Mouse (Mus musculus) cerebellum, adult 18-20 months (tissue): ENCODE measurements around the gene Ddx19b.

Experiments
- DNase-seq, 2 experiments: peaks; one replicate each; pipeline ENCODE4 v3.0.0; 2021

Gene Ddx19b

DNA sequence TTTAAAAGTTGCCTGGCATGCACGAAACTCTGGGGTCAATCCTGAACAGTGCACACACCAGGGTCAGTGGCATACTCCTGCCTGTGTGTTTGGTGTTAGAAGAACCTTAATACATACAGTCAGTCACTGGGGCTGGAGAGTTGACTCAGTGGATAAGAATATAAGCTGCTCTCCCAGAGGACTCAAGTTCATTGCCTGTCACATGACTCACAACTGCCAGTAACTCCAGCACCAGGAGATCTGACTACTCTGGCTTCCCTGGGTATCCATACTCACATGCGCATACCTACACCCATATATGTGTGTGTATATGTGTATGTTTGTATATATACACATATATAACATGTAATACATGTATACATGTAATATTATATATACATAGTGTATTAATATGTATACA is 68.5 kb downstream of the Ddx19b start:
- no peak for DNase-seq

DNA sequence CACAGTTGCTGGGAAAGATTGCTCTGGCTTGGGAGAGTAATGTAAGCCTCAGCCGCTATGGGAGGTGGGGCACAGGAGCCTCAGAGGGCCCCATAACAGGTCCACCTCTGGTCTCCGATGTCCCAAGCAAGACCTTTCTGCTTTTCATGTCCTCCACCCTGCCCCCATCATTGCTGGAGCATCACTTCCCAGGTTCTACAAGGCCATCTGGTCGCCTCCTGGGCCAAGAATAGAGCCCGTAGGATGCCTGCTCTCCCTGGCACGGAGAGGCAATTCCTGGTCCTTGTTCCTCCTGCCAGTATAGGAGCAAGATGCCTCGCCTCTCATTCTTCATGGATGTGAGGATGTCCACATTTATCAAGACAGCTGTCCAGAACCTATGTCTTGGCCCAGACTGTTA is 71.6 kb downstream of the Ddx19b start:
- DNase-seq, result peak; percentile 92 to 97

DNA sequence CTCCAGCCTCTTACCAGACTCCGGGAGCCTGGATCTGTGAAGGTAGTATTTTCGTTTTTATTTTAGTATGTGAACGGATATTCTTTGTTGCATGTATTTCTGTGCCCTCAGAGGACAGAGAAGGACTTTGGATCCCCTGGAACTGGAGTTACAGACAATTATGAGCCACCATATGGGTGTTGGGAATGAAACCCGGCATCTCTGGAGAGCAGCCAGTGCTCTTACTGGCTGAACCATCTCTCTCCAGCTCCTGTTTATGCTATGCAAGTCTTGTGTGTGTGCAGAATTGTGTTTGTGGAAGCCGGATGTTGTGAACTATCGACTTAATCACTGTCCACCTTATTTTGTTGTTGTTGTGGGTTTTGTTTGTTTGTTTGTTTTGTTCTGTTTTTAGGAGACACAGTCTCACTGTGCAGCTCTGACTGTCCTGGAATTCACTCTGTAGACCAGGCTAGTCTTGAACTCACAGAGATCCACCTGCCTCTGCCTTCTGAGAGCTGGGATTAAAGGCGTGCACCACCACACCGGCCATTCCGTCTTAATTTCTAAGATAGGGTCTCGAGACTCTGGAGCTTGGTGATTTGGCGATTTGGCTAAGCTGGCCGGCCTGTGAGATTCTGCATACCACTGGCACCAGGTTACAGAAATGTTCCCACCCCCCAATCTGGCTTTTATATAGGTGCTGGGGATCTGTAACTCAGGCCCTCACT is 72.3 kb downstream of the Ddx19b start:
- DNase-seq, result peak; percentile 90 to 91

DNA sequence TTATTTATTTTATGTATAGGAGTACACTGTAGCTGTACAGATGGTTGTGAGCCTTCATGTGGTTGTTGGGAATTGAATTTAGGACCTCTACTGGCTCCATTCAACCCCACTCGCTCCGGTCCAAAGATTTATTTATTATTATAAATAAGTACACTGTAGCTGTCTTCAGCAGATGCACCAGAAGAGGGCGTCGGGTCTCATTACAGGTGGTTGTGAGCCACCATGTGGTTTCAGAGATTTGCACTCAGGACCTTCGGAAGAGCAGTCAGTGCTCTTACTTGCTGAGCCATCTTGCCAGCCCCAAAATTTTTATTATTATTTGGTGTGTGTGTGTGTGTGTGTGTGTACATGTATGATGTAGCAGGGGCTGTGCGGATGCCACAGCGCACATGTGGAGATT is 73.0 kb downstream of the Ddx19b start:
- DNase-seq, result peak in 1 of 2 experiments; percentile 43

DNA sequence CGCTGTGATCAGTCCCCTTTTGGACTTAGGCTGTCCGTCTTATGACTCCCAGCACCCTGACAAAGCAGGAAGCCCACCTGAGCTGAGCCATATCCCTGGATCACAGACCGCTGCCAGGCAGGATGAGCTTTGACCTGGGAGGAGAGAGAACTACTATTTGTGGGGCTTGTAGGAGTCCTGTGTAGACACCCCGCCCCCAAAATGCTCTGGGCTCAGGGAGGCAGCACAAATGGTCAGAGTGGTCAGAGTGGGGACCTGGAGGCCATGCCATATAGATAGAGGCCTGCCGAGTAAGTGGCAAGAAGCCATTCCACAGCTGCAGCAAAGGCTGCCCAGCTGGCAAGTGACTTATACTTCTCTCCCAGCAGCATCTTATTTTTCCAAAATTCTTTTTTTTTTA is 73.4 kb downstream of the Ddx19b start:
- DNase-seq, result peak in 1 of 2 experiments; percentile 42

DNA sequence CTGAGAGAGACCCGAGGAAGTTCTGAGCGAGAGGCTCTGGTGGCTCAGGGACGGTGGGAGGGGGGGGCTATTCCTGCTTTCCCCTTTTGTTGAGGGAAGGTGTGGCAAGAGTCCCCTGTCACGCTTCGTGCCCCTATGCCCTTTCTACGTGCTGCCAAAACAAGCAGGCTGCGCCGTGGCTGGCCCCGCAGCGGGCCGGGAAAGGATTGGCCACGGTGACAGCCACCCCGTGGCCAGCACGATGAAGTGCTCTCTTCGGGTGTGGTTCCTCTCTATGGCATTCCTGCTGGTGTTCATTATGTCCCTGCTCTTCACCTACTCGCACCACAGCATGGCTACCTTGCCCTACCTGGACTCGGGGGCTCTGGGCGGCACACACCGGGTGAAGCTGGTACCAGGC is 74.1 kb downstream of the Ddx19b start:
- DNase-seq, result peak; percentile 78 to 81

DNA sequence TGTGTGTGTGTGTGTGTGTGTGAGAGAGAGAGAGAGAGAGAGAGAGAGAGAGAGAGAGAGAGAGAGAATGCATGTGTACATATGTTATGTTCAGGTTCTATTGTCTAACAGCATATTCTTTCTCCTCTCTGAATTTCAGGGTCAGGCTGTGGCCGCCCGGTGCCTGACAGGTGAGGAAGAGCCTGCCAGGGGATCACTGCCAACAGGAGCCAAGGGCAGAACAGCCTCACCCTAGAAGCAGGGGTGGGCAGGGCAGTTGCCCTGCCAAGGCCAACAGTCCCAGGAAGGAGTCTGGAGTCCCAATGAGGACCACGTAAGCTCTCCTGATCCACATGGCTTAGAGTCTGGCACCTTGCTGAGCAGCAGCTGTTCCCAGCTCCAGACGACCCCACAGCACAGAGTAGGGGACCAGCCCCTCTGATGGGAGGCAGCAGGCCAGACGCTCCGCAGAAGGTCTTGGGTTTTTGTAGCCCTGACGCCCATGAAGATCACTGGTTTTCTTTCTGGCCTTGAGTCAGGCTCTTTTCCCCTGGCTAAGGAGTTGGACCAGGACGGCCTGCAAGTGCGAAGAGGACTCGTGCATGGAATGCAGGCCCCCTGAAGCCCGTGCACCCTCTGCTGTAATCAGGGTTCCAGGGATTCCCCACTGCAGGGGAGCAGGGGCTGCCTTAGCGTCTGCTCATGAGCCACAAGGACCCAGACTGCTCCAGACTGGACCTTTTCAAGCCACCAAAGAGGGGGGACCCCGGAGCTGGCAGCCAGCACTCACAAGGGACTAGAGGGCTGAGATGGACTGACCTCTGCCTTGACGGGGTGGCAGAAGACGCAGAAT is 74.7 kb downstream of the Ddx19b start:
- DNase-seq, result peak; percentile 70 to 73

DNA sequence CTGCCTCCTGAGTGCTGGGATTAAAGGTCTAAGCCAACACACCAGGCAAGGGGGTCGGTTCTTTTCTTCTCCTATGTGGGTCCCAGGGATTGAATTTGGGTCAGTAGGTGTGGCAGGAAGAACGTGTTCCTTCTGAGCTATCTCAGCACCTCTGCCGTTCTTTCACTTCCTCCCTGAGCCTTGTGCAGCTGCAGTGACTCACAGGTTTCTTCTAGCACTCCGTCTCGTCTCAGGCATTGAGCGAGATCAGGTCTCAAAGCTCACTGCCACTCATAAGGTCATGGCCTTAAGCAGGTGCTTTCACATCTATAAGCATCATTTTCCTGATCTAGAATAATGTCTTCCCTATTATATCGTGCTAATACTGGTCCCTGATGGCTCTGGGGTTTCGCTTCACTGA is 76.8 kb downstream of the Ddx19b start:
- DNase-seq, result peak in 1 of 2 experiments; percentile 3
